Mouse (Mus musculus) liver, embryonic 14.5 days (tissue): Measurements from ENCODE around the gene Pcna. TPM values are rescaled to one million over a fixed set of nuclear protein-coding genes. Genes with fewer than 3 reads are reported as not detected.
"Not testable (repeated sequence)": the region's sequence is repeated elsewhere in the genome, so short reads cannot be mapped to it uniquely, and the experiment has no call there.

Source experiments
- ATAC-seq: fragments of 200-750 bp; cut with Nextera tagmentation; 2 replicates; pipeline ENCODE4 v1.8.0; 2017; ENCODE audit warnings: moderate number of reproducible peaks, mild to moderate bottlenecking, moderate library complexity; ENCODE audit not compliant: insufficient read depth
- DNase-seq, 3 experiments: peaks; one replicate each; pipeline ENCODE4 v3.0.0-alpha.2; 2012 to 2013; ENCODE audit warnings: low read depth in 3 of 3, low spot score in 3 of 3
- H3K27ac ChIP-seq: fragments of 300-500 bp; sonication (generic); 2 replicates; pipeline ENCODE4 v1.5.1; 2014; ENCODE audit warnings: moderate library complexity, mild to moderate bottlenecking, control low read depth, inconsistent platforms
- H3K27me3 ChIP-seq: fragments of 300-500 bp; sonication (generic); 2 replicates; pipeline ENCODE4 v1.6.1; 2014; ENCODE audit warnings: mild to moderate bottlenecking, low read length, moderate library complexity; ENCODE audit not compliant: control insufficient read depth, insufficient read depth
- H3K36me3 ChIP-seq: fragments of 300-500 bp; sonication (generic); replicated peaks from 2 replicates; pipeline ENCODE4 v1.6.1; 2014; ENCODE audit warnings: low read depth; ENCODE audit not compliant: control insufficient read depth, insufficient read depth
- H3K4me1 ChIP-seq, 2 experiments: fragments of 200-500 bp in 1 of 2; fragments of 300-500 bp in 1 of 2; sonication (generic) in 1 of 2; replicated peaks; 2 replicates each; pipeline ENCODE4 v1.6.1; 2012 to 2014; ENCODE audit warnings: antibody characterized with exemption in 1 of 2, inconsistent platforms in 1 of 2, low read length in 1 of 2; ENCODE audit not compliant: control insufficient read depth in 2 of 2, insufficient read depth in 2 of 2
- H3K4me2 ChIP-seq: fragments of 300-500 bp; sonication (generic); 2 replicates; pipeline ENCODE4 v1.6.1; 2014; ENCODE audit warnings: low read depth, mild to moderate bottlenecking, control low read depth, moderate library complexity
- H3K4me3 ChIP-seq, 2 experiments: fragments of 200-500 bp in 1 of 2; fragments of 300-500 bp in 1 of 2; sonication (generic) in 1 of 2; 2 replicates each; pipeline ENCODE4 v1.5.1; 2012 to 2014; ENCODE audit warnings: low read depth in 2 of 2, low read length in 2 of 2, mild to moderate bottlenecking in 2 of 2, control low read depth in 1 of 2, inconsistent platforms in 1 of 2, moderate library complexity in 1 of 2; ENCODE audit not compliant: insufficient read depth in 1 of 2
- H3K9ac ChIP-seq: fragments of 300-500 bp; sonication (generic); replicated peaks from 2 replicates; pipeline ENCODE4 v1.6.1; 2014; ENCODE audit warnings: mild to moderate bottlenecking, control low read depth, moderate library complexity
- H3K9me3 ChIP-seq: fragments of 300-500 bp; sonication (generic); 2 replicates; pipeline ENCODE4 v1.6.1; 2016; ENCODE audit warnings: low read length, mixed read lengths; ENCODE audit not compliant: control insufficient read depth
- CTCF ChIP-seq: IDR thresholded peaks from 2 replicates; pipeline ENCODE4 v1.5.1; 2016; ENCODE audit warnings: antibody characterized with exemption, low read depth, control low read depth
- EP300 ChIP-seq: IDR thresholded peaks from 2 replicates; pipeline ENCODE4 v1.6.1; 2016; ENCODE audit warnings: antibody characterized with exemption, low read depth
- WGBS: fragments of 180-500 bp; shearing (Covaris S2); extraction: QIAGEN DNeasy Blood & Tissue Kit; methylation state at CpG from one replicate; pipeline ENCODE4 v1.1.7; 2014; ENCODE audit not compliant: insufficient replicate concordance; 5-methylcytosine and 5-hydroxymethylcytosine counted together
- polyA plus RNA-seq, 2 experiments: library from polyadenylated mRNA; depleted of rRNA in 1 of 2; stranded (reverse) in 1 of 2; unstranded in 1 of 2; fragments of >200 nt; fragmentation: Nextera tagmentation in 1 of 2; extraction: Ambion mirVana in 1 of 2; gene quantifications; 2 replicates each; pipeline versions ENCODE4 v1.2.1 to v1.2.3; 2012 to 2014

Pcna gene
- polyA plus RNA-seq, 2 experiments = 356 to 391 TPM

GRCm38 (mm10) chr2:132243370-132243769, 9.7 kb downstream of the Pcna start:
- Histone ChIP-seq H3K4me1 (peaks cover 7 to 9% of the 10 kb centered on the region in 2 experiments), H3K36me3 (peaks cover 53% of the 10 kb centered on the region), H3K9me3 (no peaks in the 10 kb centered on the region), H3K9ac (no peak overlapping the region), H3K27me3 (no peaks in the 10 kb centered on the region), H3K27ac (no peak overlapping the region), H3K4me3 (no peak overlapping the region), H3K4me2 (no peak overlapping the region)
- WGBS = 91% methylated on average over 3 of the region's 3 CpGs
- ATAC-seq (no peak), DNase-seq (no peak)
- no peak for TF ChIP-seq EP300
- no peak for TF ChIP-seq CTCF

DNA sequence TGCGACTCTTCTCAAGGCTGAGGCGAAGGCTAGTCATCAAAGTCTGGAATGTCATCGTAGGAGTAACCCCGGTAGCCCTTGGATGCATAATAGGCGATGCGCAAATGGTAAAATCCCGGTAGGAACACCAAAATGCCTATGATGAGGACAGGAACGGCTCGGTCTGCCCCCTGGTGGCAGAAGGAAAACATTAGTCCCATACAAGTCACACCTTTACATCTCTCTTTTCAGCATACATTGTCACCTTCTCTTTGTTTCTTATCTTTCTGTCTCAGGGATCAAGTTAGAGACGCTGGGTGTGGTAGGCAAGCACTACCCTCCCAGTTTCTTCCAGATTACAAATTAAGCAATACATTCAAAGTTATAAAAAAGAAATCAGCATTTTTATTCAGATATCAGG, 12.7 kb downstream of the Pcna start:
- H3K9ac ChIP-seq, DNase-seq, H3K4me3 ChIP-seq, H3K4me2 ChIP-seq, H3K9me3 ChIP-seq, H3K27me3 ChIP-seq, H3K27ac ChIP-seq, H3K4me1 ChIP-seq: not testable (repeated sequence)
- ATAC-seq = peak; percentile 42; the same call in 1 of the 2 replicates
- 35% methylated on average over 7 of the region's 10 CpGs for WGBS
- TF ChIP-seq CTCF = peak; percentile 68
- peaks cover 41% of the 10 kb centered on the region for H3K36me3 ChIP-seq

DNA sequence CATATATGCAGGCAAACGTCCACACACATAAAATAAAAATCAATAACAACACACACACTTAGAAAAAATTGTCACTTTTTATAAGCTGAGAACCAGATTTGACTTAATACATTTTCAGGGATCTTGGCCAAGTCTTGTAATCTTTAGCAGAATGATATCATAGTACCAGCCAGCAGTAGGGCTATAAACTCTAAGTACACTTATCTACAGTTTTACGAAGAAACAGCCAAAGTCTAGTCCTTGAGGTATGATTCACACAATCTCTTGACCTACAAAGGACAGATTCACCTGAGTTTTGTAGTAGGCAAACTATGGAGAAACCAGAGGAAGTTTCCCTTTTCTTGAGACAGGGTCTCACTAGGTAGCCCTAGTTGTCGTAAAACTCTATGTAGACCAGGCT, 13.7 kb downstream of the Pcna start:
- not testable (repeated sequence) for ATAC-seq, H3K4me2 ChIP-seq, H3K4me1 ChIP-seq, H3K27me3 ChIP-seq, H3K27ac ChIP-seq, H3K9ac ChIP-seq, DNase-seq, H3K4me3 ChIP-seq, H3K9me3 ChIP-seq
- 67% methylated on average over 3 of the region's 3 CpGs for WGBS
- H3K36me3 ChIP-seq = peaks cover 31% of the 10 kb centered on the region

DNA sequence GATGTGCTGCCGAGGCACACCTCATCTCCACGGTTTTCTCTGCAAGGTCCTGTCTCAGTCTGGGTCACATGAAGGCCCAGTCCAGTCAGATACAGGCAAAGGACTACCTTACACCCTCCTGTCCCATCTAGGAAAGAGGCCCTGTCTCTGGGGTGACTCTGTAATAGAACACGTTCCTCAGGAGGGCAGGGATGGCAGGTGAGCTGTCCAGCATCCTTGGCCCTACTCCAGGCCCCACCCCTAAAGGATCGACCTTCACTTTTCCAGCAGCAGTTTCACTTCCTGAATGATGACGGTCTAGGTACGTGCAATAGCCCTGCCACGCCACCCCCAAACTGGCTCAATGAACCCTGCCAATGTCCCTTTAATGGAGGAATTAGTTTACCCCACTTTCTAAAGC, 17.1 kb downstream of the Pcna start:
- WGBS = 60% methylated on average over 7 of the region's 7 CpGs
- no peak overlapping the region for H3K27ac ChIP-seq
- H3K4me2 ChIP-seq = no peak overlapping the region
- no peak for DNase-seq
- H3K4me1 ChIP-seq = peaks cover 0 to 2% of the 10 kb centered on the region in 2 experiments; a peak in 1 of 4 replicates
- TF ChIP-seq CTCF (no peak), EP300 (no peak)
- H3K4me3 ChIP-seq = no peak overlapping the region
- peaks cover 3% of the 10 kb centered on the region; the same call in 1 of the 2 replicates for H3K36me3 ChIP-seq
- ATAC-seq = no peak
- no peaks in the 10 kb centered on the region for H3K27me3 ChIP-seq
- H3K9ac ChIP-seq = no peak overlapping the region
- H3K9me3 ChIP-seq = no peaks in the 10 kb centered on the region

- no peak overlapping the region for H3K4me2 ChIP-seq
- TF ChIP-seq CTCF (no peak), EP300 (no peak)
- no peak overlapping the region for H3K9ac ChIP-seq
- H3K4me1 ChIP-seq = no peaks in the 10 kb centered on the region; a peak in 1 of 4 replicates
- no peak overlapping the region for H3K27ac ChIP-seq
- no peaks in the 10 kb centered on the region for H3K9me3 ChIP-seq
- DNase-seq = no peak
- H3K36me3 ChIP-seq = no peaks in the 10 kb centered on the region
- ATAC-seq = no peak
- no peaks in the 10 kb centered on the region for H3K27me3 ChIP-seq
- no peak overlapping the region for H3K4me3 ChIP-seq
- WGBS = 34% methylated on average over 2 of the region's 2 CpGs
These were observed 17.8 kb downstream of the Pcna start for GRCm38 (mm10) chr2:132235291-132235690.
